Mouse (Mus musculus) ES-CJ7 (cell line): ENCODE measurements around the gene Atp6v0a1.

ENCODE experiments used
- DNase-seq: peaks from one replicate; pipeline ENCODE4 v3.0.0; 2011; ENCODE audit warnings: low read depth, low spot score

The Atp6v0a1 gene

GRCm38 (mm10) chr11:101084811-101085210 is 75.6 kb downstream of the Atp6v0a1 start:
- DNase-seq = no peak

GRCm38 (mm10) chr11:101085617-101086322 is 76.5 kb downstream of the Atp6v0a1 start:
- DNase-seq = no peak

- no peak for DNase-seq
These were observed 77.0 kb downstream of the Atp6v0a1 start for GRCm38 (mm10) chr11:101086323-101086674.

- DNase-seq = peak; percentile 95
These were observed 77.8 kb downstream of the Atp6v0a1 start, which contains the start of gene Mlx for GRCm38 (mm10) chr11:101086756-101087681. TSS of gene Mlx (plus strand) at chr11:101087277.

- no peak for DNase-seq
These were observed 78.4 kb downstream of the Atp6v0a1 start for GRCm38 (mm10) chr11:101087682-101088055.

GRCm38 (mm10) chr11:101089931-101090330 is 80.7 kb downstream of the Atp6v0a1 start:
- DNase-seq = no peak

GRCm38 (mm10) chr11:101094930-101095313 is 85.7 kb downstream of the Atp6v0a1 start:
- DNase-seq = no peak

- peak; percentile 93 for DNase-seq
These were observed 86.2 kb downstream of the Atp6v0a1 start, which contains the start of gene Psmc3ip for GRCm38 (mm10) chr11:101095314-101096024. TSS of gene Psmc3ip (minus strand) at chr11:101095436.

- no peak for DNase-seq
These were observed 89.0 kb downstream of the Atp6v0a1 start for GRCm38 (mm10) chr11:101098231-101098630.

- DNase-seq = no peak
These were observed 93.8 kb downstream of the Atp6v0a1 start for GRCm38 (mm10) chr11:101103011-101103410.

GRCm38 (mm10) chr11:101109351-101109750 is 100.1 kb downstream of the Atp6v0a1 start:
- DNase-seq = no peak

- no peak for DNase-seq
These were observed 101.5 kb downstream of the Atp6v0a1 start for GRCm38 (mm10) chr11:101110708-101111107.

GRCm38 (mm10) chr11:101111178-101111577 is 101.9 kb downstream of the Atp6v0a1 start:
- DNase-seq = no peak

- no peak for DNase-seq
These were observed 102.9 kb downstream of the Atp6v0a1 start for GRCm38 (mm10) chr11:101112186-101112585.
